Mouse (Mus musculus) heart, embryonic 10.5 days (tissue): ENCODE data around the gene Asap3. TPM values are rescaled to one million over a fixed set of nuclear protein-coding genes. Genes with fewer than 3 reads are reported as not detected.
A peak's percentile ranks its signal among the peaks of the same experiment; 100 is the strongest.

Experiments used
- DNase-seq: peaks from one replicate; pipeline ENCODE4 v3.0.0-alpha.2; 2017; ENCODE audit warnings: low spot score
- H3K27ac ChIP-seq: fragments of 300-500 bp; sonication (generic); 2 replicates; pipeline ENCODE4 v1.5.1; 2016; ENCODE audit warnings: mild to moderate bottlenecking
- H3K27me3 ChIP-seq: fragments of 300-500 bp; sonication (generic); 2 replicates; pipeline ENCODE4 v1.6.1; 2016; ENCODE audit warnings: mild to moderate bottlenecking; ENCODE audit not compliant: poor library complexity, insufficient read depth, severe bottlenecking
- H3K36me3 ChIP-seq: fragments of 300-500 bp; sonication (generic); 2 replicates; pipeline ENCODE4 v1.6.1; 2016; ENCODE audit warnings: mild to moderate bottlenecking, moderate library complexity
- H3K4me1 ChIP-seq: fragments of 300-500 bp; sonication (generic); 2 replicates; pipeline ENCODE4 v1.6.1; 2016; ENCODE audit warnings: mild to moderate bottlenecking
- H3K4me3 ChIP-seq: fragments of 300-500 bp; sonication (generic); 2 replicates; pipeline ENCODE4 v1.5.1; 2016; ENCODE audit warnings: mild to moderate bottlenecking, moderate library complexity
- H3K9me3 ChIP-seq: fragments of 300-500 bp; sonication (generic); 2 replicates; pipeline ENCODE4 v1.6.1; 2016; ENCODE audit warnings: mild to moderate bottlenecking, moderate library complexity
- WGBS: fragments of 180-500 bp; shearing (Covaris S2); methylation state at CpG from one replicate; pipeline ENCODE4 v1.1.7; 2016; 5-methylcytosine and 5-hydroxymethylcytosine counted together
- polyA plus RNA-seq: library from polyadenylated mRNA; unstranded; fragments of >200 nt; fragmentation: Nextera tagmentation; extraction: Ambion mirVana; gene quantifications from 2 replicates; pipeline ENCODE4 v1.2.1, GENCODE M21; 2016

The Asap3 gene
- polyA plus RNA-seq, 1 experiment from 2014 or later: 3.7 TPM

GRCm38 (mm10) chr4:136210931-136211330, 4.8 kb downstream of the Asap3 start:
- no peak overlapping the region for H3K4me3 ChIP-seq
- WGBS: 74% methylated on average over 9 of the region's 9 CpGs
- no peaks in the 10 kb centered on the region for H3K9me3 ChIP-seq
- peaks cover 26% of the 10 kb centered on the region for H3K27me3 ChIP-seq
- H3K27ac ChIP-seq: no peak overlapping the region
- no peaks in the 10 kb centered on the region for H3K36me3 ChIP-seq
- H3K4me1 ChIP-seq: peaks cover 42% of the 10 kb centered on the region
- DNase-seq: no peak

- H3K27ac ChIP-seq: no peak overlapping the region
- 80% methylated on average over 7 of the region's 7 CpGs for WGBS
- no peaks in the 10 kb centered on the region for H3K36me3 ChIP-seq
- peaks cover 30% of the 10 kb centered on the region for H3K4me1 ChIP-seq
- H3K9me3 ChIP-seq: no peaks in the 10 kb centered on the region
- H3K27me3 ChIP-seq: peaks cover 17% of the 10 kb centered on the region
- no peak for DNase-seq
- no peak overlapping the region for H3K4me3 ChIP-seq
Observed at GRCm38 (mm10) chr4:136213629-136214028, 7.5 kb downstream of the Asap3 start.

GRCm38 (mm10) chr4:136214828-136215227, 8.7 kb downstream of the Asap3 start:
- H3K4me3 ChIP-seq: no peak overlapping the region
- DNase-seq: no peak
- H3K4me1 ChIP-seq: peaks cover 35% of the 10 kb centered on the region
- H3K36me3 ChIP-seq: no peaks in the 10 kb centered on the region
- peak overlapping the region; percentile 10; the same call in 1 of the 2 replicates for H3K27ac ChIP-seq
- H3K9me3 ChIP-seq: no peaks in the 10 kb centered on the region
- peaks cover 27% of the 10 kb centered on the region for H3K27me3 ChIP-seq
- WGBS: 85% methylated on average over 8 of the region's 8 CpGs

GRCm38 (mm10) chr4:136215576-136215975, 9.4 kb downstream of the Asap3 start:
- Histone ChIP-seq H3K9me3 (no peaks in the 10 kb centered on the region), H3K4me1 (peaks cover 42% of the 10 kb centered on the region), H3K27me3 (peaks cover 32% of the 10 kb centered on the region), H3K4me3 (no peak overlapping the region), H3K27ac (no peak overlapping the region), H3K36me3 (no peaks in the 10 kb centered on the region)
- 81% methylated on average over 8 of the region's 8 CpGs for WGBS
- no peak for DNase-seq

- Histone ChIP-seq H3K9me3 (no peaks in the 10 kb centered on the region), H3K4me1 (peaks cover 46% of the 10 kb centered on the region), H3K27ac (no peak overlapping the region), H3K27me3 (peaks cover 40% of the 10 kb centered on the region), H3K36me3 (no peaks in the 10 kb centered on the region), H3K4me3 (no peak overlapping the region)
- no peak for DNase-seq
- WGBS: 52% methylated on average over 10 of the region's 10 CpGs
Observed at GRCm38 (mm10) chr4:136217063-136217462, 10.9 kb downstream of the Asap3 start.

GRCm38 (mm10) chr4:136218595-136219214, 12.5 kb downstream of the Asap3 start:
- DNase-seq: no peak
- H3K4me3 ChIP-seq: peak overlapping the region; percentile 38
- H3K36me3 ChIP-seq: no peaks in the 10 kb centered on the region
- H3K27me3 ChIP-seq: peaks cover 40% of the 10 kb centered on the region
- peak overlapping the region; percentile 74 for H3K27ac ChIP-seq
- H3K4me1 ChIP-seq: peaks cover 38% of the 10 kb centered on the region
- H3K9me3 ChIP-seq: no peaks in the 10 kb centered on the region
- 11% methylated on average over 18 of the region's 18 CpGs for WGBS

- H3K4me1 ChIP-seq: peaks cover 45% of the 10 kb centered on the region
- peak overlapping the region; percentile 47 for H3K4me3 ChIP-seq
- no peaks in the 10 kb centered on the region for H3K36me3 ChIP-seq
- peaks cover 36% of the 10 kb centered on the region for H3K27me3 ChIP-seq
- no peaks in the 10 kb centered on the region for H3K9me3 ChIP-seq
- peak overlapping the region; percentile 32; the same call in 1 of the 2 replicates for H3K27ac ChIP-seq
- DNase-seq: no peak
- WGBS: 5% methylated on average over 17 of the region's 17 CpGs
Observed at GRCm38 (mm10) chr4:136220133-136220775, 14.1 kb downstream of the Asap3 start.

GRCm38 (mm10) chr4:136223549-136224239, 17.5 kb downstream of the Asap3 start:
- Histone ChIP-seq H3K9me3 (no peaks in the 10 kb centered on the region), H3K27ac (no peak overlapping the region), H3K4me1 (peaks cover 43% of the 10 kb centered on the region), H3K27me3 (peaks cover 31% of the 10 kb centered on the region), H3K4me3 (no peak overlapping the region), H3K36me3 (no peaks in the 10 kb centered on the region)
- 69% methylated on average over 13 of the region's 13 CpGs for WGBS
- no peak for DNase-seq

GRCm38 (mm10) chr4:136224240-136224559, 18.0 kb downstream of the Asap3 start:
- no peak for DNase-seq
- H3K4me1 ChIP-seq: peaks cover 42% of the 10 kb centered on the region
- H3K9me3 ChIP-seq: no peaks in the 10 kb centered on the region
- H3K36me3 ChIP-seq: no peaks in the 10 kb centered on the region
- WGBS: 68% methylated on average over 5 of the region's 5 CpGs
- H3K27me3 ChIP-seq: peaks cover 26% of the 10 kb centered on the region
- H3K27ac ChIP-seq: no peak overlapping the region
- H3K4me3 ChIP-seq: no peak overlapping the region

GRCm38 (mm10) chr4:136224677-136225460, 18.7 kb downstream of the Asap3 start:
- DNase-seq: no peak
- H3K4me3 ChIP-seq: no peak overlapping the region
- peaks cover 20% of the 10 kb centered on the region for H3K27me3 ChIP-seq
- no peaks in the 10 kb centered on the region for H3K36me3 ChIP-seq
- peaks cover 35% of the 10 kb centered on the region for H3K4me1 ChIP-seq
- H3K9me3 ChIP-seq: no peaks in the 10 kb centered on the region
- WGBS: 76% methylated on average over 23 of the region's 23 CpGs
- no peak overlapping the region for H3K27ac ChIP-seq

GRCm38 (mm10) chr4:136227408-136227807, 21.2 kb downstream of the Asap3 start:
- DNase-seq: no peak
- H3K27ac ChIP-seq: no peak overlapping the region
- peaks cover 25% of the 10 kb centered on the region for H3K4me1 ChIP-seq
- H3K4me3 ChIP-seq: no peak overlapping the region
- peaks cover 7% of the 10 kb centered on the region; the same call in 1 of the 2 replicates for H3K27me3 ChIP-seq
- whole genome bisulfite sequencing: 59% methylated on average over 7 of the region's 7 CpGs
- H3K36me3 ChIP-seq: no peaks in the 10 kb centered on the region
- no peaks in the 10 kb centered on the region for H3K9me3 ChIP-seq

GRCm38 (mm10) chr4:136228640-136229039, 22.5 kb downstream of the Asap3 start:
- DNase-seq: no peak
- Histone ChIP-seq H3K36me3 (no peaks in the 10 kb centered on the region), H3K9me3 (no peaks in the 10 kb centered on the region), H3K27ac (no peak overlapping the region), H3K27me3 (peaks cover 15% of the 10 kb centered on the region), H3K4me1 (peaks cover 24% of the 10 kb centered on the region), H3K4me3 (no peak overlapping the region)
- 65% methylated on average over 5 of the region's 5 CpGs for WGBS
